Mouse (Mus musculus) lung, embryonic 14.5 days (tissue): Measurements from ENCODE around the gene Nek5. TPM values are rescaled to one million over a fixed set of nuclear protein-coding genes. Genes with fewer than 3 reads are reported as not detected.

Experiments
- ATAC-seq: fragments of 200-750 bp; cut with Nextera tagmentation; 2 replicates; pipeline ENCODE4 v1.8.0; 2017; ENCODE audit warnings: mild to moderate bottlenecking, moderate TSS enrichment, moderate library complexity; ENCODE audit not compliant: insufficient read depth
- DNase-seq: peaks from one replicate; pipeline ENCODE4 v3.0.0-alpha.2; 2015
- H3K27ac ChIP-seq: fragments of 300-500 bp; sonication (generic); 2 replicates; pipeline ENCODE4 v1.5.1; 2014; ENCODE audit warnings: low read depth, mild to moderate bottlenecking, moderate library complexity
- H3K27me3 ChIP-seq: fragments of 300-500 bp; sonication (generic); 2 replicates; pipeline ENCODE4 v1.6.1; 2014; ENCODE audit warnings: low read length, control low read depth; ENCODE audit not compliant: insufficient read depth
- H3K36me3 ChIP-seq: fragments of 300-500 bp; sonication (generic); 2 replicates; pipeline ENCODE4 v1.6.1; 2014; ENCODE audit warnings: control low read depth; ENCODE audit not compliant: insufficient read depth
- H3K4me1 ChIP-seq: fragments of 300-500 bp; sonication (generic); 2 replicates; pipeline ENCODE4 v1.6.1; 2014; ENCODE audit warnings: antibody characterized with exemption, control low read depth; ENCODE audit not compliant: insufficient read depth
- H3K4me2 ChIP-seq: fragments of 300-500 bp; sonication (generic); 2 replicates; pipeline ENCODE4 v1.6.1; 2014; ENCODE audit warnings: mild to moderate bottlenecking
- H3K4me3 ChIP-seq: fragments of 300-500 bp; sonication (generic); 2 replicates; pipeline ENCODE4 v1.5.1; 2014; ENCODE audit warnings: low read depth, low read length
- H3K9ac ChIP-seq: fragments of 300-500 bp; sonication (generic); 2 replicates; pipeline ENCODE4 v1.6.1; 2014
- H3K9me3 ChIP-seq: fragments of 300-500 bp; sonication (generic); 2 replicates; pipeline ENCODE4 v1.6.1; 2016; ENCODE audit warnings: low read depth, low read length, control low read depth
- CTCF ChIP-seq: IDR thresholded peaks from 2 replicates; pipeline ENCODE4 v1.5.1; 2016; ENCODE audit warnings: antibody characterized with exemption, low read depth
- WGBS: fragments of 180-500 bp; shearing (Covaris S2); extraction: QIAGEN DNeasy Blood & Tissue Kit; methylation state at CpG from one replicate; pipeline ENCODE4 v1.1.7; 2014; 5-methylcytosine and 5-hydroxymethylcytosine counted together
- polyA plus RNA-seq: library from polyadenylated mRNA; unstranded; fragments of >200 nt; fragmentation: Nextera tagmentation; extraction: Ambion mirVana; gene quantifications from 2 replicates; pipeline ENCODE4 v1.2.1, GENCODE M21; 2014

Nek5 gene
- polyA plus RNA-seq, 1 experiment from 2014 or later, result 0.26 TPM

DNA sequence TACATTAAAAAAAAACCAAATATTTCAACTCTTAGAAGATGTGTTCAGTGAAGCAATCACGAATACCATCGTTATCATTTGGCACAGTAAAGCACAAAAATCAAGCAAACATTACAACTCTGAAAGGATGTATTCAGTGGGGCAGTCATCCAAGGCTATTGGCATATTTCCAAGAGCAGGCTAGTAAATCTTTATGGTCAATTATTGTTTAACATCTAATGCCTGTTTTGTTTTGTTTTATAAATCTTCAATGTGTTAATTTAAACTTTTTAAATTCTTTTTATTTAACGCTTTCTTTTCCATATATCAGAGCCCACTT, 25.5 kb upstream of the Nek5 start:
- no peak overlapping the region for H3K27ac ChIP-seq
- H3K9me3 ChIP-seq, result no peaks in the 10 kb centered on the region
- ATAC-seq (peak; percentile 72), DNase-seq (peak; percentile 94)
- H3K27me3 ChIP-seq, result no peaks in the 10 kb centered on the region
- 37% methylated on average over 3 of the region's 3 CpGs for WGBS
- H3K4me3 ChIP-seq, result no peak overlapping the region
- H3K4me1 ChIP-seq, result 0 out of 2 replicates have a peak, but pooled peaks cover 2% of the 10 kb centered on the region
- H3K4me2 ChIP-seq, result no peak overlapping the region
- no peak overlapping the region for H3K9ac ChIP-seq
- peaks cover 7% of the 10 kb centered on the region; the same call in 1 of the 2 replicates for H3K36me3 ChIP-seq
- no peak for TF ChIP-seq CTCF

DNA sequence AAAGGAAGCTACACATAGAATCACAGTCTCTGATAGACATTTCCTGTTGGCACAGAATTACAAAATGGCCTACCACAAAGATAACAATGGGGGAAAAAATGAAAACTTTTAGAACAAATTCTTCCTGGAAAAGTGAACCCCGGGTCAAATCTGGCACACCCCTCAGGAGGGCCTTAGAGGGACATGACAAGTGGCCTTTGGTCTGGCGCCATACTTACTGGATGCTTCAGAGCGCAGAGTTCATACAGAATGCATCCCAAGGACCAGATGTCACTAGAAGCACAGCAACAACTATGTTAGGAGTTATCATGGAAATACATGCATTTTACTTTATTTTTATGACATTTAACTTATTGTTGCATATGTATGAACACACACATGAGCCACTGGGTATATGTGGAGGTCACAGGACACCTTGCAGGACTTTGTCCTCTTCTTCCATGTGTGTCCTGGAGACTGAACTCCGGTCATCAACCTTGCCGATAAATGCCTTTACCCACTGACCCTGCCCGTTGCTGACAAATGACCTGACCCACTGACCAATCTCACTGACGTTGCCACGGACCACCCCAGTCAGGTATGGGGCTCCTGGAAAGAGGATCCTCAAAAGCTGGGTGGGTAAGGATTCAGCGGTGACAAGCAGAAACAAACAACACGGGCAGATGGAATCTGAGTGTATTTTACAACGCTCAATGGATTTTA, 24.9 kb upstream of the Nek5 start:
- Histone ChIP-seq H3K27ac (peak overlapping the region; percentile 59; the same call in 1 of the 2 replicates), H3K27me3 (no peaks in the 10 kb centered on the region), H3K4me3 (no peak overlapping the region), H3K36me3 (peaks cover 7% of the 10 kb centered on the region; the same call in 1 of the 2 replicates), H3K4me1 (0 out of 2 replicates have a peak, but pooled peaks cover 2% of the 10 kb centered on the region), H3K9me3 (no peaks in the 10 kb centered on the region), H3K9ac (no peak overlapping the region), H3K4me2 (no peak overlapping the region)
- 60% methylated on average over 11 of the region's 11 CpGs for WGBS
- no peak for TF ChIP-seq CTCF
- DNase-seq (peak; percentile 41), ATAC-seq (peak; percentile 77)

DNA sequence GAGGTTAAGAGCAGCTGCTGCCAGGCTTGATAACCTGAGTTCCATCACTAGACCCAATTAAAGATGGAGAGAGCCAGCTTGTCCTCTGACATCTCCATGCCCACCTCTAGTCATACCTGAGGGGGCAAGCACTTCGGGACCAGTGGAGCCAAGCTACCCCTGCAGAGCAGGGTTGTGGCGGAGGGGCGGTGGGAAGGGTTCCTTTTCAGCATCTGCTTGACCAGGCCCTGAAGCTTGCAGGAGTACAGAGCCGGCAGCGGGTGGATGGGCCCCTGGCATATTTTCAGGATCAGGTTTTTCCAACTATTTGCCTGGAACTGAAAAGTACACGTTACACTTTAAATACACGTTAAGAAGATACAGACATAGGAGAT, 23.5 kb upstream of the Nek5 start:
- H3K9ac ChIP-seq, result no peak overlapping the region
- 87% methylated on average over 7 of the region's 7 CpGs for WGBS
- H3K4me2 ChIP-seq, result no peak overlapping the region
- H3K4me1 ChIP-seq, result 0 out of 2 replicates have a peak, but pooled peaks cover 2% of the 10 kb centered on the region
- no peaks in the 10 kb centered on the region for H3K9me3 ChIP-seq
- ATAC-seq (no peak), DNase-seq (no peak)
- no peak for TF ChIP-seq CTCF
- peaks cover 7% of the 10 kb centered on the region; the same call in 1 of the 2 replicates for H3K36me3 ChIP-seq
- no peaks in the 10 kb centered on the region for H3K27me3 ChIP-seq
- no peak overlapping the region for H3K4me3 ChIP-seq
- no peak overlapping the region for H3K27ac ChIP-seq

DNA sequence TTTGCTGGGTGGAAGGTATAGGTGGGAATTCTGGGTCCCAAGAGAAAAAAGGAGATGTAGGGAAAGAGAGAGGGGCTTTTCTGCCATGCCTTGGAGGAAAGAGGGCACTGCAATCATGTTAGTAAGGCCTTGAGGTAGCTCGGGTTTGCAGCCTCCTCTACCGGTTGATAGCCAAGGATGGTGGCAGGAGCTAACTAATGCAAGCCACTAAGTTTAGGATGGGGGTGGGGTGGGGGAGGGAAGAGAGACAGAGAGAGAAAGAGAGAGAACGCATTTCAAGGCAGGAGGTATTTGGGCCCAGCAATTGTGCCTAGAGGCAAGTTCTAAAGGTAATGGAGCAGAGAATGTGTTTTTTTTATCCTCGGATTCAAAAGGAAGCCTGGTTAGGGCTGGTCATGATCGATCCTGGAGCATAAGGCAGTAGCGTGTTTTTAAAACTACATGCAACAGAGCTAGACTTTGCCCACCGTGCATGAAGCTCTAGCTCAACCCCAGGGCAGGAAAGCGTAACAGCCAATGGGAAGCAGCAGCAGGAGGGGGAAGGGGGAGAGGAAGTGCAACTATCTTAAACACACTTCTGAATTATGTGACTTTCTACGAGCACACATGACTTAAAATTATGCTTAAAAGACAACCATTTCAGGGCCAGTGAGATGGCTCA, 23.0 kb upstream of the Nek5 start:
- H3K9me3 ChIP-seq, result no peaks in the 10 kb centered on the region
- H3K4me3 ChIP-seq, result no peak overlapping the region
- no peak overlapping the region for H3K4me2 ChIP-seq
- H3K9ac ChIP-seq, result no peak overlapping the region
- 71% methylated on average over 9 of the region's 9 CpGs for WGBS
- no peak overlapping the region for H3K27ac ChIP-seq
- peaks cover 7% of the 10 kb centered on the region; the same call in 1 of the 2 replicates for H3K36me3 ChIP-seq
- 0 out of 2 replicates have a peak, but pooled peaks cover 2% of the 10 kb centered on the region for H3K4me1 ChIP-seq
- no peak for TF ChIP-seq CTCF
- no peak for ATAC-seq
- DNase-seq, result no peak
- H3K27me3 ChIP-seq, result no peaks in the 10 kb centered on the region

DNA sequence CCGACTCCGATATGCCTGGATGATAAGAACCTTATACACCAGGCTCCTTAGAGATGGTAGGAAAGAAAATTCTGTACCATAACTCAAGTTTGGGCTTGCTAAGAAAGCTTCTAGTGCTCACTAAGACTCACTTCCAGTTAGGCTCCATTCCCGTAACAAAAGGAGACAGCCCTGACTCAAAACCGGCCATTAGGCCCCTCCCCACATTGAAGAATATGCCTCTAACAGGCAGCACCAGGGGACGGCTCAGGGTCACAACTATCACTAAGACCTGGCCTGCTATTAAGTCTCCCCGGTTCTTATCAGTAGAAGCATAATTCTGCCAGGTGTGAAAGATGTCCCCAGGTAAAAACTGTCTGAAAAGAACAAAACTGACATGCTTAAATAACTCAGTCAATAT, 21.0 kb upstream of the Nek5 start:
- ATAC-seq, result no peak
- 0 out of 2 replicates have a peak, but pooled peaks cover 2% of the 10 kb centered on the region for H3K4me1 ChIP-seq
- DNase-seq, result no peak
- no peak overlapping the region for H3K4me2 ChIP-seq
- peaks cover 17% of the 10 kb centered on the region; the same call in 1 of the 2 replicates for H3K36me3 ChIP-seq
- no peak overlapping the region for H3K9ac ChIP-seq
- TF ChIP-seq CTCF, result no peak
- H3K27ac ChIP-seq, result no peak overlapping the region
- no peaks in the 10 kb centered on the region for H3K27me3 ChIP-seq
- 77% methylated on average over 6 of the region's 6 CpGs for WGBS
- no peak overlapping the region for H3K4me3 ChIP-seq
- H3K9me3 ChIP-seq, result no peaks in the 10 kb centered on the region

DNA sequence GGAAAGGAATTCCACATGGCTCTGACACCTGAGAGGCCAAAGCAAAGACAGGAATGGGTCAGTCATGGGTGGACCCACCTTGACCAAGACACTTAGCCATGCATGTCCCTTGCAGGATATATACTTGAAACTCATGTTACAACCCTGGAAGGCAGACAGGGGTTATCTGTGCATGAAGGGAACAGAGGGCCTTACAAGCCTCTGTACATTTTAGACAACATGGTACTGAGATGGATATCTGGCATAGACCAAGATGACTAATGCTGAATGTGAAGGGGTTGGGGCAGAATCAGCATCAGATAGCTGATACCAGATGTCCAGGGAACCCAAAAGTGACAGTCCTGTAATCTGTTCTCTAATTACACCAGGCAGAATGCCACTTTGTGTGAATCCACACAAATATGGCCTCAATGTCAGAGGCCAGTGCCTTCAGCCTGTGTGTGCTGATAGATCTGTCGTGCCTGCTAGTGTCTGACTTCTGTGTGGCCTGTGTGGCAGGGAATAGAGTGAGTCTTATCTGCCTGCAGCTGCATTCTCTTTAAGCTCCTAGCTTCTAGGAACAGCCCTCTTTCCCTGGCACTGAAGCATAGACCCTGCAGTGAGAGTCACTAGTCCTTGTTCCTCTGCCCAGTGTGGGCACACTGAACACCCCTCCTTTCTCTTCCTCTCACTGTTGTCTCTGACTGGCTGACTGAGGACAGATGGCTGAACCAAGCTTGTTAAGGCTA, 19.1 kb upstream of the Nek5 start:
- 57% methylated on average over 1 of the region's 1 CpGs for WGBS
- H3K4me1 ChIP-seq, result no peaks in the 10 kb centered on the region
- no peak overlapping the region for H3K4me2 ChIP-seq
- ATAC-seq (peak; percentile 31; the same call in 1 of the 2 replicates), DNase-seq (no peak)
- no peaks in the 10 kb centered on the region for H3K27me3 ChIP-seq
- no peaks in the 10 kb centered on the region for H3K9me3 ChIP-seq
- no peak overlapping the region for H3K4me3 ChIP-seq
- TF ChIP-seq CTCF, result no peak
- peaks cover 17% of the 10 kb centered on the region; the same call in 1 of the 2 replicates for H3K36me3 ChIP-seq
- H3K27ac ChIP-seq, result no peak overlapping the region
- no peak overlapping the region for H3K9ac ChIP-seq

DNA sequence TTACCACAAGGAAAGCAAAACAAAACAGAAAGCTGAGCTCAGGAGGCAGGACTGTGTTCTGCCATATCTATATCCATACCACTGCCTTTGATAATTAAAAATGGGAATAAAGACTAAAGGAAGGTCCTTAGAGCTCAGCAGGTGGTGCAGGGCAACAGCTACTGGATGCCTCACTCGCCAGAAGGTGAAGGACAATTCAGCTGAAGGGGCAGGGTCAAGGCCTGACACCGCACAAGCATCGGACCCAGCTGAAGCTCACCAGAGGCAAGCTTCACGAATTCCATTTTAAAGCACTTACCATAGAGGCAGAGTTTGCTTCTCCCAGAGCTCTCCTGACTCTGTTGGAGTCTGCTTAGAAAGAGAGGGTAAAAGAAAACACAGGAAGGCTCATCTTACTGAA, 17.7 kb upstream of the Nek5 start:
- Histone ChIP-seq H3K4me3 (no peak overlapping the region), H3K27me3 (no peaks in the 10 kb centered on the region), H3K4me2 (no peak overlapping the region), H3K36me3 (0 out of 2 replicates have a peak, but pooled peaks cover 14% of the 10 kb centered on the region), H3K9ac (no peak overlapping the region), H3K9me3 (no peaks in the 10 kb centered on the region), H3K27ac (no peak overlapping the region), H3K4me1 (no peaks in the 10 kb centered on the region)
- no peak for ATAC-seq
- 81% methylated on average over 4 of the region's 4 CpGs for WGBS
- DNase-seq, result no peak
- no peak for TF ChIP-seq CTCF
